Mouse (Mus musculus): ENCODE measurements at regions not wholly inside any gene's neighbourhood (a gene's known extent, or its start where the extent isn't known, plus 50 kb on each side); places are given as distances from the start of the nearest gene placed in this dataset.

DNA sequence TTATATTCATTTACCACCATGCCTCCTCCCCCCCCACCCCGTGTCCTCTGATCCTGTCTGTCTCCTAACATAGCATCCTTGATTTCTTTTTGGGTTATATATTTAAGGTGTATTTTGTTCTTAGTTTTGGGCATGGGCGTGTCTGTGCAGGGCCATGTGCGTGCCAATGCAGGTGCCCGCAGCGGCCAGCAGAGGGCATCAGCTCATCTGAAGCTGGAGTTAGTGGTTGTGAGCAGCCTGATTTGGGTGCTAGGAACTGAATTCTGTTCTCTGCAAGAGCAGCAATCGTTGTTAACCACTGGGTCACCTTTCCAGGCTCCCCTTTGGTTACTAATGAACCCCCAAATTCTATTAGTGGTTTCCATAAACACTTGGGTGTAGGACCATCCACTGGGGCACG is 167.5 kb upstream of the Zfp64 start:
- no peaks in the 10 kb centered on the region for H3K79me2 ChIP-seq (replicated peaks; ENCODE audit: control insufficient read depth, extremely low read depth, insufficient read depth, poor library complexity, severe bottlenecking)
- DNase-seq (ENCODE audit: extremely low read depth): no peak
- dilution Hi-C loops (cut with MboI; ENCODE audit: extremely low pct_ligation_motif_present, extremely low pct_unique_long_range_greater_than_20kb, low sequenced_read_pairs) (no loop called here), in situ Hi-C loops (cut with MboI; ENCODE audit: low pct_ligation_motif_present, low pct_unique_long_range_greater_than_20kb, low sequenced_read_pairs) (no loop called here)
- no peak overlapping the region for H3K9ac ChIP-seq (ENCODE audit: insufficient read depth, low read depth)
- peaks cover 73% of the 10 kb centered on the region for H3K9me3 ChIP-seq (replicated peaks; ENCODE audit: low read length)
- H3K4me3 ChIP-seq (replicated peaks in 1 of 3; ENCODE audit: low read depth in 2 of 3, low read length in 2 of 3, poor library complexity in 1 of 3): no peak overlapping the region
- no peaks in the 10 kb centered on the region for H3K4me1 ChIP-seq (ENCODE audit: control insufficient read depth in 1 of 2, insufficient read depth in 2 of 2)
- H3K27me3 ChIP-seq (replicated peaks): no peaks in the 10 kb centered on the region
- peaks cover 0 to 2% of the 10 kb centered on the region in 2 experiments for H3K36me3 ChIP-seq (replicated peaks in 1 of 2; ENCODE audit: control insufficient read depth in 1 of 2, insufficient read depth in 1 of 2, low read length in 1 of 2)
- H3K4me2 ChIP-seq (ENCODE audit: insufficient read depth, low read depth, poor library complexity, severe bottlenecking): no peak overlapping the region
- no peak overlapping the region for H3K27ac ChIP-seq (ENCODE audit: insufficient read depth, low read depth)
- TF ChIP-seq ZNF384 (IDR thresholded peaks at IDR 0.05; ENCODE audit: low read depth, low read length): no peak
- no peak for TF ChIP-seq ZC3H11A (IDR thresholded peaks at IDR 0.05; ENCODE audit: low read depth, low read length)
- no peak for TF ChIP-seq GABPA (IDR thresholded peaks at IDR 0.05; ENCODE audit: insufficient replicate concordance, low read depth, low read length)
- TF ChIP-seq TCF12 (IDR thresholded peaks at IDR 0.05; ENCODE audit: low read depth, low read length): no peak
- no peak for TF ChIP-seq USF2 (conservative IDR thresholded peaks at IDR 0.05; ENCODE audit: low read depth, low read length)
- TF ChIP-seq CHD1 (IDR thresholded peaks at IDR 0.05; ENCODE audit: low read depth, low read length): no peak
- TF ChIP-seq MAZ (IDR thresholded peaks at IDR 0.05; ENCODE audit: low read depth, low read length): no peak

- DNase-seq (ENCODE audit: extremely low read depth): no peak
- H3K4me1 ChIP-seq (ENCODE audit: control insufficient read depth in 1 of 2, insufficient read depth in 2 of 2): no peaks in the 10 kb centered on the region
- in situ Hi-C loops (cut with MboI; ENCODE audit: low pct_ligation_motif_present, low pct_unique_long_range_greater_than_20kb, low sequenced_read_pairs) (no loop called here), dilution Hi-C loops (cut with MboI; ENCODE audit: extremely low pct_ligation_motif_present, extremely low pct_unique_long_range_greater_than_20kb, low sequenced_read_pairs) (no loop called here)
- H3K79me2 ChIP-seq (replicated peaks; ENCODE audit: control insufficient read depth, extremely low read depth, insufficient read depth, poor library complexity, severe bottlenecking): no peaks in the 10 kb centered on the region
- H3K27me3 ChIP-seq (replicated peaks): no peaks in the 10 kb centered on the region
- no peak overlapping the region for H3K27ac ChIP-seq (ENCODE audit: insufficient read depth, low read depth)
- H3K4me3 ChIP-seq (replicated peaks in 1 of 3; ENCODE audit: low read depth in 2 of 3, low read length in 2 of 3, poor library complexity in 1 of 3): no peak overlapping the region
- H3K4me2 ChIP-seq (ENCODE audit: insufficient read depth, low read depth, poor library complexity, severe bottlenecking): no peak overlapping the region
- H3K9ac ChIP-seq (ENCODE audit: insufficient read depth, low read depth): no peak overlapping the region
- H3K9me3 ChIP-seq (replicated peaks; ENCODE audit: low read length): peaks cover 68% of the 10 kb centered on the region
- peaks cover 0 to 3% of the 10 kb centered on the region in 2 experiments for H3K36me3 ChIP-seq (replicated peaks in 1 of 2; ENCODE audit: control insufficient read depth in 1 of 2, insufficient read depth in 1 of 2, low read length in 1 of 2)
- TF ChIP-seq JUN (IDR thresholded peaks at IDR 0.05; ENCODE audit: insufficient read depth, low read depth, low read length) (no peak), ZKSCAN1 (IDR thresholded peaks at IDR 0.05; ENCODE audit: borderline replicate concordance, low read depth, low read length) (no peak), MAZ (IDR thresholded peaks at IDR 0.05; ENCODE audit: low read depth, low read length) (no peak), RAD21 (IDR thresholded peaks at IDR 0.05; ENCODE audit: low read depth, low read length) (no peak), ZNF384 (IDR thresholded peaks at IDR 0.05; ENCODE audit: low read depth, low read length) (no peak), UBTF (IDR thresholded peaks at IDR 0.05; ENCODE audit: low read depth, low read length) (no peak), MYC (IDR thresholded peaks at IDR 0.05; ENCODE audit: low read depth, low read length) (no peak)
Measured at GRCm38 (mm10) chr2:169116841-169117240, 161.5 kb upstream of the Zfp64 start.

DNA sequence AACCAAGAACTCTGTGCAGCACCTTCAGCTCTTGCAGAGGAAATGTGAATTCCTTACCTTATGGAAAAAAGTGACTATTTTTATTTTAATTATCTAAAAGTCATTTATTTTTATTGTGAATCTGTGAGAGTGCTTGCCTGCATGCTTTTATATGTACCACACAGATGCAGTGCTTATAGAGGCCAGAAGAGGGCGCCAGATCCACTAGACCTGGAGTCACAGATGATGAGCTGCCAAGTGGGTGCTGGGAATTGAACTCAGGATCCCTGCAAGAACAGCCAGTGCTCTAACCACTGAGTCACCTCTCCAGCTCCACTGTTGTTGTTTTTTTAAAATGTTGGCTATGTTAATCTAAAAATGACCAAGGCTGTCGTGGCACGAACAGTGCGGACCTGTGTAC is 153.7 kb upstream of the Zfp64 start:
- no peaks in the 10 kb centered on the region for H3K79me2 ChIP-seq (replicated peaks; ENCODE audit: control insufficient read depth, extremely low read depth, insufficient read depth, poor library complexity, severe bottlenecking)
- DNase-seq (ENCODE audit: extremely low read depth): no peak
- no peak overlapping the region for H3K4me2 ChIP-seq (ENCODE audit: insufficient read depth, low read depth, poor library complexity, severe bottlenecking)
- no peaks in the 10 kb centered on the region for H3K27me3 ChIP-seq (replicated peaks)
- dilution Hi-C loops (cut with MboI; ENCODE audit: extremely low pct_ligation_motif_present, extremely low pct_unique_long_range_greater_than_20kb, low sequenced_read_pairs): no loop called here
- TF ChIP-seq MAX (IDR thresholded peaks at IDR 0.05; ENCODE audit: low read length) (no peak), IRF4 (IDR thresholded peaks at IDR 0.05; ENCODE audit: low read depth, low read length) (no peak), POLR2A (IDR thresholded peaks at IDR 0.05; ENCODE audit: low read depth, low read length) (no peak), RCOR1 (conservative IDR thresholded peaks at IDR 0.05; ENCODE audit: low read depth, low read length) (no peak), USF2 (conservative IDR thresholded peaks at IDR 0.05; ENCODE audit: low read depth, low read length) (no peak), ZC3H11A (IDR thresholded peaks at IDR 0.05; ENCODE audit: low read depth, low read length) (no peak), ZNF384 (IDR thresholded peaks at IDR 0.05; ENCODE audit: low read depth, low read length) (no peak), MAZ (IDR thresholded peaks at IDR 0.05; ENCODE audit: low read depth, low read length) (no peak), MEF2A (IDR thresholded peaks at IDR 0.05; ENCODE audit: borderline replicate concordance, low read depth, low read length) (no peak), TCF12 (IDR thresholded peaks at IDR 0.05; ENCODE audit: low read depth, low read length) (no peak), ETS1 (conservative IDR thresholded peaks at IDR 0.05; ENCODE audit: low read depth, low read length) (no peak)
- no peak overlapping the region for H3K9ac ChIP-seq (ENCODE audit: insufficient read depth, low read depth)
- no peaks in the 10 kb centered on the region for H3K36me3 ChIP-seq (replicated peaks in 1 of 2; ENCODE audit: control insufficient read depth in 1 of 2, insufficient read depth in 1 of 2, low read length in 1 of 2)
- peaks cover 77% of the 10 kb centered on the region for H3K9me3 ChIP-seq (replicated peaks; ENCODE audit: low read length)
- no peak overlapping the region for H3K27ac ChIP-seq (ENCODE audit: insufficient read depth, low read depth)
- H3K4me1 ChIP-seq (ENCODE audit: control insufficient read depth in 1 of 2, insufficient read depth in 2 of 2): no peaks in the 10 kb centered on the region
- no peak overlapping the region for H3K4me3 ChIP-seq (replicated peaks in 1 of 3; ENCODE audit: low read depth in 2 of 3, low read length in 2 of 3, poor library complexity in 1 of 3)
- in situ Hi-C loops (cut with MboI; ENCODE audit: low pct_ligation_motif_present, low pct_unique_long_range_greater_than_20kb, low sequenced_read_pairs): no loop called here

Measured in CH12.LX (cell line).